Mouse (Mus musculus) C2C12 (cell line): ENCODE measurements at regions not wholly inside any gene's neighbourhood (a gene's known extent, or its start where the extent isn't known, plus 50 kb on each side); places are given as distances from the start of the nearest gene placed in this dataset.

Experiments used
- MYOD1 ChIP-seq: IDR thresholded peaks from one replicate; pipeline ENCODE4 v1.6.1; 2011; ENCODE audit warnings: low read depth; ENCODE audit not compliant: control insufficient read depth, insufficient read length
- USF1 ChIP-seq: IDR thresholded peaks from one replicate; pipeline ENCODE4 v1.6.1; 2011; ENCODE audit warnings: low read depth, mild to moderate bottlenecking, control low read depth, moderate library complexity

GRCm38 (mm10) chr14:99641475-99642453, 343.3 kb downstream of the Klf5 start:
- no peak for TF ChIP-seq MYOD1
- no peak for TF ChIP-seq USF1
